Mouse (Mus musculus): ENCODE data around the gene Jtb. TPM values are rescaled to one million over a fixed set of nuclear protein-coding genes. Genes with fewer than 3 reads are reported as not detected.
"Not testable (repeated sequence)": the region's sequence is repeated elsewhere in the genome, so short reads cannot be mapped to it uniquely, and the experiment has no call there.

Gene Jtb
- total RNA-seq, 4 experiments from 2014 or later, result 64.2 to 76.1 (median 70.4) TPM

- no peak for DNase-seq
Observed at GRCm38 (mm10) chr3:90224331-90224730, 7.1 kb upstream of the Jtb start.

- no peak for DNase-seq
Observed at GRCm38 (mm10) chr3:90231075-90231474, 322 bp upstream of the Jtb start.

- DNase-seq, result no peak
Observed at GRCm38 (mm10) chr3:90241251-90241650, 9.9 kb downstream of the Jtb start.

GRCm38 (mm10) chr3:90241669-90242358 lies 10.4 kb downstream of the Jtb start:
- DNase-seq, result no peak

- DNase-seq, result no peak
Observed at GRCm38 (mm10) chr3:90242984-90243775, 11.8 kb downstream of the Jtb start, which contains the start of gene Creb3l4. TSS of gene Creb3l4 (minus strand) at chr3:90243512.

GRCm38 (mm10) chr3:90245406-90245805 lies 14.0 kb downstream of the Jtb start:
- DNase-seq, result no peak

- no peak for DNase-seq
Observed at GRCm38 (mm10) chr3:90247630-90247959, 16.2 kb downstream of the Jtb start.

GRCm38 (mm10) chr3:90247960-90248745 lies 16.8 kb downstream of the Jtb start, which contains the start of gene Slc39a1:
TSS of gene Slc39a1 (plus strand) at chr3:90248172.
- peak; percentile 92 for DNase-seq

- DNase-seq, result peak; percentile 51
Observed at GRCm38 (mm10) chr3:90248746-90249100, 17.3 kb downstream of the Jtb start.

- no peak for DNase-seq
Observed at GRCm38 (mm10) chr3:90250791-90251190, 19.4 kb downstream of the Jtb start.

- DNase-seq, result not testable (repeated sequence)
Observed at GRCm38 (mm10) chr3:90251731-90252226, 20.4 kb downstream of the Jtb start.

GRCm38 (mm10) chr3:90252659-90253058 lies 21.3 kb downstream of the Jtb start:
- DNase-seq, result not testable (repeated sequence)

GRCm38 (mm10) chr3:90253174-90253573 lies 21.8 kb downstream of the Jtb start:
- DNase-seq, result not testable (repeated sequence)

GRCm38 (mm10) chr3:90253653-90254418 lies 22.4 kb downstream of the Jtb start, which contains the start of gene Crtc2:
TSS of gene Crtc2 (plus strand) at chr3:90254163.
- peak; percentile 98 for DNase-seq

- no peak for DNase-seq
Observed at GRCm38 (mm10) chr3:90254419-90255193, 23.2 kb downstream of the Jtb start.

GRCm38 (mm10) chr3:90255194-90255565 lies 23.8 kb downstream of the Jtb start:
- DNase-seq, result no peak

- DNase-seq, result no peak
Observed at GRCm38 (mm10) chr3:90255784-90256353, 24.5 kb downstream of the Jtb start.

- DNase-seq, result no peak
Observed at GRCm38 (mm10) chr3:90256731-90257530, 25.5 kb downstream of the Jtb start.

- DNase-seq, result no peak
Observed at GRCm38 (mm10) chr3:90258521-90258920, 27.1 kb downstream of the Jtb start.
